Mouse (Mus musculus): ENCODE results near the gene Fam181a.

The Fam181a gene

GRCm38 (mm10) chr12:103358951-103359801 is 48.4 kb downstream of the Fam181a start:
- no peak for DNase-seq

- DNase-seq = no peak
These were observed 50.0 kb downstream of the Fam181a start for GRCm38 (mm10) chr12:103360812-103361211.

- DNase-seq = no peak
These were observed 50.9 kb downstream of the Fam181a start for GRCm38 (mm10) chr12:103361539-103362307.

GRCm38 (mm10) chr12:103362336-103362735 is 51.6 kb downstream of the Fam181a start:
- DNase-seq = no peak
